Mouse (Mus musculus) liver, adult (tissue): Measurements from ENCODE around the gene Ppbp.

Experiments
- GATA4 ChIP-seq: IDR thresholded peaks from 2 replicates; pipeline ENCODE4 v1.6.1; 2014; ENCODE audit warnings: mild to moderate bottlenecking, low read length; ENCODE audit not compliant: insufficient replicate concordance

The Ppbp gene

DNA sequence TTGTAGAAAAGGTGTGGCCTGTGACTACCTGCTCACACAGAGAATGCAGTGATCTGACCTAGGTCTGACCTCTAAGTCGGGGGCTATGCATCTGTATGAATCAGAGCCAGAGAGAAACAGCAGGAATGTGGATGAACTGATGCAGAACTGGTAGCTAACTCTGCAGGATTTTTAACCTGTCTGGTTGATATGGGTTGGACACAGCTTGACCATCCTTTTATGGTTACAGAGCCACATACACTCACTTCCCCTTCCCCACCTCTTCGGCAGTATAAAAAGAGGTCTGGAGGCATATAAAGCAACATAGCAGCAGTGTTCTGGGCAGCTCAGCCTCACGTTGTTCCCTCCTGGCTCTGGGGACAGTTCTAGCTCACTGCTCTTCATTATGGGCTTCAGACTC is at the start of gene Ppbp:
Gene Ppbp (plus strand): TSS at position 301 of the 400 bp plus-strand sequence.
- TF ChIP-seq GATA4 = no peak

DNA sequence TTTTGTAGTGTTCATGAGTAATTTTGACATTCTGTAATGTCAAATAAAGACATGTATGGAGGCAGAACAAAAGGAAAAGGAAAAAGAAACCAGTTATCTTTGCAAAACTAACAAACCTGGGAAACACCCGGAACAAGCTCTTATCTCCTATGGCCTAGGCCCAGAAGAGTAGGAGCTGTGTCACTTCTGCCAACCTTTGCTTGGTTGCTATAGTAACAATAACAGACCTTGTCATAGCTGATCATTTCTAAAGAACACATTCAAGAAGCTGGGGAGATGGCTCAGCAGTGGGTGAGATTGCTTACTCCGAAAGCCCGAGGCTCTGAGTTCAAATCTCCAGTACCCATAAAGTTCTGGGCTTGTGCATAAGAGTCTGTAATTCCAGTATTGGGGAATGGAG is 45.7 kb upstream of the Ppbp start:
- TF ChIP-seq GATA4 = no peak

- TF ChIP-seq GATA4 = no peak
Observed at GRCm38 (mm10) chr5:90728254-90728653, 40.1 kb upstream of the Ppbp start.

- no peak for TF ChIP-seq GATA4
Observed at GRCm38 (mm10) chr5:90731480-90731879, 36.8 kb upstream of the Ppbp start.

- TF ChIP-seq GATA4 = no peak
Observed at GRCm38 (mm10) chr5:90742029-90742428, 26.3 kb upstream of the Ppbp start.

DNA sequence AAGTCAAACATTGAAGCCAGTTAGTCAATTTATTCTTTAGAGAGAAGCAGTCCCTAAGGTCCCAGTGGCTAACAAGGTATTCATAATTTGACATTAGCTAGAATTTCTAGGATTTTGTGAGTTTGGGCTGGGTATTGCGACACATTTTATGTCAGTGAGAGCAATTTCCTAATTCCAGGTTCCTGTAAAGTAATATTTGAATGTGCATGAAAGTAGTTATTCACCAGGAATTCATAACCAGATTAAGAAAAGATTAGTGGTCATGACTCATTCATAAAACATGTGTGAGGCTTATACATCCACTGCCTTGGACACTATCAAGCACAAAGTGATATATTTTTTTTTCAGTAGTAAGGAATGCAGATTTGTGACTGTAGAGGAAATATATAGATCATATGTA is 14.4 kb upstream of the Ppbp start:
- no peak for TF ChIP-seq GATA4

GRCm38 (mm10) chr5:90758020-90758605 is 10.2 kb upstream of the Ppbp start:
- no peak for TF ChIP-seq GATA4

- TF ChIP-seq GATA4 = no peak
Observed at GRCm38 (mm10) chr5:90759077-90760065, 8.9 kb upstream of the Ppbp start, which contains the start of gene Cxcl5. TSS of gene Cxcl5 (plus strand) at chr5:90759360.

GRCm38 (mm10) chr5:90760303-90760702 is 8.0 kb upstream of the Ppbp start:
- TF ChIP-seq GATA4 = peak; percentile 53

DNA sequence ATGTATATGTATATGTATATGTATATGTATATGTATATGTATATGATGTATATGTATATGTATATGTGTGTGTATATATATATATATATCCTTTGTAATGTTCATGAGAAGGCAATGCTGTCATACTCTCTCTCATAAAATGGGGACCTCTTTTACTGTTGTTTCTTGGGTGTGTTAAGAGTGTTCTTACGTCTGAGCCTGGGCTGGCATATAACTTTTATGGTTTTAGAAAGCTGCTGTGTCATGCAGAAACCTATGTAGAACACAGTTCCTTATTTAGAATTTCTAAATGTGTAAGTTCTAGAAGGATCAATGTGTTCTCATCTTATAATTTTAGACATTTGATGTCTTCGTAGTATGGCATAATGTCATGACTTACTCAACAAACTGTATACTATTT is 7.5 kb upstream of the Ppbp start:
- no peak for TF ChIP-seq GATA4

GRCm38 (mm10) chr5:90761834-90762233 is 6.5 kb upstream of the Ppbp start:
- TF ChIP-seq GATA4 = no peak

DNA sequence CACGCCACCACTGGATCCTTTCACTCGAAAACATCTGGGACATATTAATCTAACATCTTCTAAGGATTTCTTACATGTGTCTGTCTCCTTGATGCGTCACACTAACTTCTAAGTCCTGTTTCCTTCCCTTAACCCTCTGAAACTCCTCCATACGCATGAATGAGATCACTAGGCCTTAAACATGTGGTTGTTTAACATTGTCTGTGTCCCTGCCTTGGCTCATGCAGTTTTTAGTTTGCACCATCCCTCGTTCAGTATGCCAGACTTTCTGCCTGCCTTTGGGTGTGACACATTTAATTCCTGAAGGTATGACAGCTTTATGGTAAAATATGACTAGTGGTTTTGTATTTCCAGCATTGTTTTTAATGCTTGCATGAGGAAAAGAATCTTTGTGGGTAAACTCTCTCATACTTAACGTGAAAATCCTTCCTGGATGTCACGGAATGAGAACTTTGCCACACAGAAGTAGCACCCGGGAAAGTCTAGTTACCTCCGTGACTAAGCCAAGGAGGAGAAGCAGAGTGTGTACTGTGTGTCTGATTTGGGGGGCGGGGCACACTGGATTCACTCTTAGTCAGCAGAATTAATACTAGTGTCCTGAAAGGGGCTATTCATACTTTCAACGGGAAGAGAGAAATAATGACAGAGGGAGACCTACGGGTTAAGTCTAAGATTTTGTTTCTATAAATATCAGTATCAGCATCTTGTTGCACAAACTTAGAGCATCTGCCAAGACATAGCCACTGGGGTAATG is 4.2 kb upstream of the Ppbp start:
- no peak for TF ChIP-seq GATA4

GRCm38 (mm10) chr5:90765821-90766606 is 2.3 kb upstream of the Ppbp start:
- no peak for TF ChIP-seq GATA4

DNA sequence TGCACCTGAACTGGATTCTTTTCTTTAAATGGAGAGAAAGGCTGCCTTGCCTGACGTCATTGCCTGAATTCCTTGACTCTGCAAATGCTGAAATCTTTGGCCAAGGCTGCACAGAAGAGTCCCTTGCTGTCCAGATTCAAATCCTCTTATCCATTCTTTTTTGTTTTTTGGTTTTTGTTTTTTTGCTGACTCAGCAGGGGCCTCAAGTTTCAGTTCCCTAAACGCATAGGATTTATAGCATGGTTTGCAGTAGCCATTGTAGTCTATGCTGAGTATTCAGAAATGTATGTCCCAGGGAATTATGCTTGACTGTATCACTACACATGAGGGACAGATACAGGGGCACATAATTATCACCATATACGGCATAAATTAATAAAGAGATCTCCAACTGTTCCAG is 3.1 kb downstream of the Ppbp start:
- TF ChIP-seq GATA4 = no peak
